Mouse (Mus musculus): ENCODE measurements around the gene Ccr8.

DNA sequence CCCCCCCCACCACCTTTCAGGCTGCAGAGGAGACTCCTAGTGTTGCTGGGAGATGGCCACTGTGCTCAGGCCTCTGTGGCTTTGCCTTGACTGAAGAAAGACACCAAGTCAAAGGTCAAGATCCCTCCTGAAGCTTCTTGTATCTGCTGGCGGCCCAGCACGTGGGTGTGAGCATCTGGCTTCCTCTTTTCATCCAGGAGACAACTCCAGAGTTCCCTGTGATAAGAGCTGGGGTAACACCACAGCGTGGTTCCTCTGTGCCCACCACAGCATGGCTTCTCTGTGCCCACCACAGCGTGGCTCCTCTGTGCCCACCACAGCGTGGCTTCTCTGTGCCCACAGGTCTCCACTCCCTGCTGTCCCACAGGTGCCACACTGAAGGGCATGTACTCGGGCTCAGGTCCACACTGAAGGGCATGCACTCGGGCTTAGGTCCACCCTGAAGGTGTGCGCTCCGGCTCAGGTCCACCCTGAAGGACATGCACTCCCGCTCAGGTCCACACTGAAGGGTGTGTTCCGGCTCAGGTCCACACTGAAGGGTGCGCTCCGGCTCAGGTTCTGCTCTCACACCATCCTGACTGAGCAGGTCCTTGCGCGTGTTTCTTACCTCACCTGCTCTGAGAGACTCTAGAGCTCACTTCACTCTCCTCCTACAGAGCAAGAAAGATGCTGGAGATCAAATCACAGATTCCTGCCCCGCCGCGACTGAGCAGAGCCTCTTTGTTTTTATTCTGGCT, 8.6 kb upstream of the Ccr8 start:
- TF ChIP-seq CTCF (IDR thresholded peaks at IDR 0.05; ENCODE audit: low read depth, low read length) (no peak), POLR2A (IDR thresholded peaks at IDR 0.05; ENCODE audit: extremely low read depth, insufficient read depth, low read length) (no peak)
